Comparison of ENCODE assay signal across 24 mouse cellular contexts in the genomic region with DNA sequence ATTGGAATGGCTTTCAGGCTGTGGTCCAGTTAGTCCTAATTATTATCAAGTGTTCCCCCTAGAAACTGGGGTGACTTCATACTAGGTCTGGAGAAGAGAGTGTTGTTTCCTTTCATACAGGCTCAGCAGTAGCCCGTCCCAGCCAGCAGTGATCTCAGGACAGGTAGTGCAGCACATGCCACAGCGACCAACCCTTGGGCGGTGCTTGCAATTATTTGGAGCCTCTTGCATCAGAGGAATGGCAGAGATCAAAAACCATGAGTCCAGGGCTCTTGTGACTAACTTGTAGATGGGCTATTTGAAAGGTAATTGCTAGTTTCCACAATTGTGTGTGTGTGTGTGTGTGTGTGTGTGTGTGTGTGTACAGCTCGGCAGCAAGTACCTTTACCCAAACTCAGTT.
A peak's percentile ranks its signal among the peaks of the same experiment; 100 is the strongest.
DNase-seq lines count a peak whose midpoint lies in the region; ATAC-seq and TF ChIP-seq lines count a peak whose summit lies in the region.
"Had no signal": no experiment of that assay in that cellular context is flagged by ENCODE, and none has a peak within 500 bp of the region (broad histone marks: within the 10 kb centered on the region; RNA-seq: fewer than 3 reads in every experiment).

No protein-coding gene starts in this region.

- DNase-seq in adrenal gland, adult 2 months = peak; percentile 9
- DNase-seq in adrenal gland, postnatal 4 days (ENCODE audit: low spot score in 2 of 2) = no peak
- peak; percentile 23 for DNase-seq in liver, postnatal 0 days
- DNase-seq in liver, embryonic 11.5 days (ENCODE audit: low spot score) = no peak
- peak; percentile 50 for DNase-seq in lung, postnatal 36 days
- no peak for DNase-seq in lung, postnatal 4 days
- no peak for DNase-seq in stomach, postnatal 0 days (ENCODE audit: low spot score)
- DNase-seq in retina, postnatal 1 day = no peak
- DNase-seq: adrenal gland, postnatal 25 days; cerebellum, adult 11 months; cerebellum, adult 8-10 months; cerebellum, postnatal 14 days; embryo, embryonic 11 days; gastrocnemius, postnatal 25 days; heart, adult 11 months; heart, postnatal 14 days had no signal

- no peak for TF ChIP-seq CTCF in liver, postnatal 0 days (IDR thresholded peaks at IDR 0.05; ENCODE audit: low read depth)
- TF ChIP-seq CTCF in stomach, postnatal 0 days (IDR thresholded peaks at IDR 0.05; ENCODE audit: low read depth) = no peak

- H3K4me2 ChIP-seq in liver, postnatal 0 days (ENCODE audit: low read depth, low read length) = no peak overlapping the region
- H3K4me2 ChIP-seq in liver, embryonic 11.5 days = no peak overlapping the region
- no peak overlapping the region for H3K4me2 ChIP-seq in stomach, postnatal 0 days (replicated peaks; ENCODE audit: low read depth)
- H3K4me2 ChIP-seq: embryonic facial prominence, embryonic 15.5 days; forebrain, embryonic 15.5 days; hindbrain, embryonic 14.5 days had no signal

- H3K27me3 ChIP-seq in liver, postnatal 0 days (ENCODE audit: insufficient read depth, low read length) = no peaks in the 10 kb centered on the region
- no peaks in the 10 kb centered on the region for H3K27me3 ChIP-seq in liver, embryonic 11.5 days (replicated peaks; ENCODE audit: control insufficient read depth, insufficient read depth, low read length)
- no peaks in the 10 kb centered on the region for H3K27me3 ChIP-seq in stomach, postnatal 0 days (ENCODE audit: control insufficient read depth, insufficient read depth, low read length)
- H3K27me3 ChIP-seq: forebrain, embryonic 15.5 days; Patski had no signal

- 77% methylated on average over 4 of the region's 4 CpGs for WGBS in liver, postnatal 0 days (ENCODE audit: insufficient replicate concordance)
- 86% methylated on average over 4 of the region's 4 CpGs for WGBS in liver, embryonic 11.5 days
- WGBS in stomach, postnatal 0 days = 64% methylated on average over 4 of the region's 4 CpGs

- no peaks in the 10 kb centered on the region for H3K4me1 ChIP-seq in liver, postnatal 0 days (ENCODE audit: insufficient read depth)
- H3K4me1 ChIP-seq in liver, embryonic 11.5 days (replicated peaks; ENCODE audit: control insufficient read depth, insufficient read depth, low read length) = peaks cover 11% of the 10 kb centered on the region
- 0 out of 2 replicates have a peak, but pooled peaks cover 3% of the 10 kb centered on the region for H3K4me1 ChIP-seq in stomach, postnatal 0 days (replicated peaks; ENCODE audit: control insufficient read depth, insufficient read depth)

- no peak overlapping the region for H3K27ac ChIP-seq in liver, postnatal 0 days (ENCODE audit: low read depth)
- H3K27ac ChIP-seq in liver, embryonic 11.5 days (ENCODE audit: low read depth, low read length) = no peak overlapping the region
- peak overlapping the region; percentile 84; the same call in 1 of the 2 replicates for H3K27ac ChIP-seq in stomach, postnatal 0 days (replicated peaks)
- H3K27ac ChIP-seq: embryonic facial prominence, embryonic 15.5 days; forebrain, embryonic 10.5 days; forebrain, embryonic 15.5 days; hindbrain, embryonic 14.5 days had no signal

- peak; percentile 58 for ATAC-seq in liver, postnatal 0 days
- ATAC-seq in liver, embryonic 11.5 days (replicated peaks; ENCODE audit: low FRiP score) = no peak
- ATAC-seq in stomach, postnatal 0 days (ENCODE audit: low FRiP score, low TSS enrichment) = peak; percentile 51; the same call in 1 of the 2 replicates
- ATAC-seq: activated CD4-positive, CD25-positive, alpha-beta regulatory T cell, adult 4 months; forebrain, embryonic 15.5 days; Patski had no signal

- TF ChIP-seq EP300 in liver, postnatal 0 days (IDR thresholded peaks at IDR 0.05; ENCODE audit: low read depth) = no peak
- TF ChIP-seq EP300 in stomach, postnatal 0 days (optimal IDR thresholded peaks at IDR 0.05) = no peak

- H3K9me3 ChIP-seq in liver, postnatal 0 days (ENCODE audit: low read length) = no peaks in the 10 kb centered on the region
- H3K9me3 ChIP-seq in liver, embryonic 11.5 days (ENCODE audit: control insufficient read depth, low read length) = no peaks in the 10 kb centered on the region
- no peaks in the 10 kb centered on the region for H3K9me3 ChIP-seq in stomach, postnatal 0 days (ENCODE audit: control insufficient read depth, low read length)
- H3K9me3 ChIP-seq: embryonic facial prominence, embryonic 15.5 days; forebrain, embryonic 10.5 days; forebrain, embryonic 15.5 days; heart, embryonic 10.5 days had no signal

- H3K4me3 ChIP-seq in liver, postnatal 0 days (ENCODE audit: low read depth, low read length) = no peak overlapping the region
- H3K4me3 ChIP-seq in liver, embryonic 11.5 days (ENCODE audit: low read depth, low read length) = no peak overlapping the region
- H3K4me3 ChIP-seq in stomach, postnatal 0 days (ENCODE audit: low read depth, low read length) = no peak overlapping the region
- H3K4me3 ChIP-seq: embryonic facial prominence, embryonic 15.5 days; erythroblast, embryonic 14.5 days; forebrain, embryonic 10.5 days; forebrain, embryonic 15.5 days; heart, embryonic 10.5 days had no signal

- no peaks in the 10 kb centered on the region for H3K36me3 ChIP-seq in liver, postnatal 0 days (replicated peaks; ENCODE audit: insufficient read depth, low read length)
- no peaks in the 10 kb centered on the region; the same call in 1 of the 2 replicates for H3K36me3 ChIP-seq in liver, embryonic 11.5 days (ENCODE audit: control insufficient read depth, insufficient read depth, low read length)
- no peaks in the 10 kb centered on the region for H3K36me3 ChIP-seq in stomach, postnatal 0 days (ENCODE audit: control insufficient read depth, insufficient read depth, low read length)
- H3K36me3 ChIP-seq: embryonic facial prominence, embryonic 15.5 days; forebrain, embryonic 10.5 days; forebrain, embryonic 15.5 days; heart, embryonic 10.5 days had no signal

- no peak overlapping the region for H3K9ac ChIP-seq in liver, postnatal 0 days (replicated peaks)
- H3K9ac ChIP-seq in liver, embryonic 11.5 days (ENCODE audit: low read depth, low read length) = no peak overlapping the region
- no peak overlapping the region for H3K9ac ChIP-seq in stomach, postnatal 0 days (ENCODE audit: low read length)
- H3K9ac ChIP-seq: embryonic facial prominence, embryonic 15.5 days; forebrain, embryonic 15.5 days; hindbrain, embryonic 14.5 days had no signal

Comparison
In these comparisons a context has a peak if more than half of its experiments do, and no peak if none do; other contexts are left out.
1. DNase-seq: peak in adrenal gland, adult 2 months (single experiment), liver, postnatal 0 days (single experiment) and lung, postnatal 36 days (single experiment); none in adrenal gland, postnatal 4 days (0 of 2), liver, embryonic 11.5 days (single experiment), lung, postnatal 4 days (0 of 2), stomach, postnatal 0 days (single experiment) and retina, postnatal 1 day (single experiment).